Mouse (Mus musculus) skeletal muscle tissue, adult 2 months (tissue): ENCODE data around the gene Nhlrc4.

Source experiments
- DNase-seq: peaks from one replicate; pipeline ENCODE4 v3.0.0-alpha.2; 2012; ENCODE audit warnings: low read depth, low spot score

Nhlrc4 gene

GRCm38 (mm10) chr17:25958771-25959494 is 14.2 kb upstream of the Nhlrc4 start:
- no peak for DNase-seq

- DNase-seq = no peak
Measured at GRCm38 (mm10) chr17:25957586-25958051, 12.9 kb upstream of the Nhlrc4 start.

- no peak for DNase-seq
Measured at GRCm38 (mm10) chr17:25956631-25957030, 11.9 kb upstream of the Nhlrc4 start.

GRCm38 (mm10) chr17:25956201-25956600 is 11.4 kb upstream of the Nhlrc4 start:
- no peak for DNase-seq

GRCm38 (mm10) chr17:25955736-25956135 is 11.0 kb upstream of the Nhlrc4 start:
- no peak for DNase-seq

- DNase-seq = no peak
Measured at GRCm38 (mm10) chr17:25954671-25955070, 9.9 kb upstream of the Nhlrc4 start.

GRCm38 (mm10) chr17:25953161-25953560 is 8.4 kb upstream of the Nhlrc4 start:
- no peak for DNase-seq

- DNase-seq = no peak
Measured at GRCm38 (mm10) chr17:25951803-25952623, 7.3 kb upstream of the Nhlrc4 start, which contains the start of gene A930017K11Rik. Gene A930017K11Rik, minus strand, starts transcription at chr17:25952565.

- no peak for DNase-seq
Measured at GRCm38 (mm10) chr17:25951225-25951802, 6.6 kb upstream of the Nhlrc4 start.

GRCm38 (mm10) chr17:25950706-25951105 is 5.9 kb upstream of the Nhlrc4 start:
- no peak for DNase-seq

GRCm38 (mm10) chr17:25949981-25950380 is 5.2 kb upstream of the Nhlrc4 start:
- no peak for DNase-seq

GRCm38 (mm10) chr17:25948051-25948450 is 3.3 kb upstream of the Nhlrc4 start:
- DNase-seq = no peak

- no peak for DNase-seq
Measured at GRCm38 (mm10) chr17:25947576-25947975, 2.8 kb upstream of the Nhlrc4 start.

- DNase-seq = no peak
Measured at GRCm38 (mm10) chr17:25946891-25947290, 2.1 kb upstream of the Nhlrc4 start.

GRCm38 (mm10) chr17:25946349-25946748 is 1.6 kb upstream of the Nhlrc4 start:
- no peak for DNase-seq

GRCm38 (mm10) chr17:25945517-25946155 is 875 bp upstream of the Nhlrc4 start:
- no peak for DNase-seq

GRCm38 (mm10) chr17:25943769-25944168 is 992 bp downstream of the Nhlrc4 start:
- DNase-seq = no peak

GRCm38 (mm10) chr17:25943221-25943620 is 1.5 kb downstream of the Nhlrc4 start:
- DNase-seq = no peak

GRCm38 (mm10) chr17:25942597-25943151 is 2.1 kb downstream of the Nhlrc4 start:
- DNase-seq = no peak

GRCm38 (mm10) chr17:25941511-25942241 is 3.1 kb downstream of the Nhlrc4 start:
- peak; percentile 58 for DNase-seq

GRCm38 (mm10) chr17:25934526-25934925 is 10.2 kb downstream of the Nhlrc4 start:
- DNase-seq = no peak
